Mouse (Mus musculus) testis, adult 2 months (tissue): ENCODE measurements at regions not wholly inside any gene's neighbourhood (a gene's known extent, or its start where the extent isn't known, plus 50 kb on each side); places are given as distances from the start of the nearest gene placed in this dataset.

Experiments used
- H3K27ac ChIP-seq: fragments of 200-500 bp; 2 replicates; pipeline ENCODE4 v1.5.1; 2012; ENCODE audit warnings: low read depth, low read length; ENCODE audit not compliant: control insufficient read depth, insufficient read depth
- H3K27me3 ChIP-seq: fragments of 200-500 bp; 2 replicates; pipeline ENCODE4 v1.6.1; 2012; ENCODE audit warnings: mild to moderate bottlenecking, low read length, moderate library complexity; ENCODE audit not compliant: control insufficient read depth, insufficient read depth
- H3K36me3 ChIP-seq: fragments of 200-500 bp; 2 replicates; pipeline ENCODE4 v1.6.1; 2012; ENCODE audit warnings: mild to moderate bottlenecking, low read length; ENCODE audit not compliant: control insufficient read depth, insufficient read depth
- H3K4me1 ChIP-seq: fragments of 200-500 bp; 2 replicates; pipeline ENCODE4 v1.6.1; 2012; ENCODE audit warnings: low read length; ENCODE audit not compliant: control insufficient read depth, insufficient read depth
- H3K4me3 ChIP-seq: fragments of 200-500 bp; 2 replicates; pipeline ENCODE4 v1.5.1; 2012; ENCODE audit warnings: low read depth, mild to moderate bottlenecking, low read length, moderate library complexity, mixed read lengths; ENCODE audit not compliant: control insufficient read depth
- CTCF ChIP-seq: fragments of 200-500 bp; IDR thresholded peaks from 2 replicates; pipeline ENCODE4 v1.5.1; 2012; ENCODE audit warnings: low read depth, mild to moderate bottlenecking, inconsistent platforms, low read length, moderate library complexity; ENCODE audit not compliant: control insufficient read depth, insufficient read depth, insufficient replicate concordance
- POLR2A ChIP-seq: fragments of 200-500 bp; IDR thresholded peaks from 2 replicates; pipeline ENCODE4 v1.6.1; 2012; ENCODE audit warnings: low read depth, mild to moderate bottlenecking, inconsistent platforms, low read length, moderate library complexity; ENCODE audit not compliant: control insufficient read depth

DNA sequence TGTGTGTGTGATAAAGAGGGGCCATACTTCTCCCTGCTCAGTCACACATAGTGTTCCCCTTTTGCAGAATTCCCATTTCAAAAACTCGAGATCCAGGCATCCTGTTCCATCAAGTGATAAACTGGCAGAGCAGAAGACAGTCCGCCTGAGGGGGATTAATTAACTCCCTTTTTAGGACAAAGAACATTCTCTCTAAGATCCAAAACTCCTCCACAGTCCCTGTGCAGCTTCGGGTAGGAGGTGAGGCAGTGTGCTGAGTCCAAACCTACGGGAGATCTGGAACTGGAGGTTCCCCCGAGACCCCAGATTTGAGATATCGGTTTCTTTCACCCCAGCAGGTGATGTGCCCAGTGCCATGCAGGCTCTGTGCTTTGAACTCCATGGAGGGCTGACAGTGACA lies 129.2 kb downstream of the 9530068E07Rik start:
- no peak for TF ChIP-seq CTCF
- no peak for TF ChIP-seq POLR2A

DNA sequence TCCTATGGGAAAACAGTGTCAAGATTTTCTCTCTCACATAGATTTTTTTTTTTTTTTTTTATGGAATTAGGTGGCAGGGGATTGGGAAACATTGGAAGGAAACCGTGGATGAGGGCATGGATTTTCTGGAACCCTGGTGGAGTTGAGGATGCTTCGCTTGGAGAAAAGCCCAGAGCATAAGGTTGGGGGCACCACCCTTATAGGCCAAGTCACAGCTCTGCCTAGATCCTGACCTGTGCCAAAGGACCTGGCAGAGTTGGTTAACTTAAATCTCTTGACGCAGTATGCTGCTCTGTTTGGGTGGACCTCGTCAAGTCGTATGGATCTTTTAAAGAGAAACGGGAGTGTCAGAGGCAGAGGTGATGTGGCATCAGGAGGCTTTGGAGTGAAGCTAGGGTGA lies 130.1 kb downstream of the 9530068E07Rik start:
- Histone ChIP-seq H3K36me3 (no peaks in the 10 kb centered on the region), H3K27me3 (no peaks in the 10 kb centered on the region), H3K4me3 (no peak overlapping the region), H3K27ac (no peak overlapping the region), H3K4me1 (no peaks in the 10 kb centered on the region)
- TF ChIP-seq POLR2A: no peak
- TF ChIP-seq CTCF: no peak

More for the DNA sequence above, 129.2 kb downstream of the 9530068E07Rik start:
- H3K27ac ChIP-seq: no peak overlapping the region
- no peak overlapping the region for H3K4me3 ChIP-seq
- H3K27me3 ChIP-seq: no peaks in the 10 kb centered on the region
- no peaks in the 10 kb centered on the region for H3K36me3 ChIP-seq
- H3K4me1 ChIP-seq: no peaks in the 10 kb centered on the region

DNA sequence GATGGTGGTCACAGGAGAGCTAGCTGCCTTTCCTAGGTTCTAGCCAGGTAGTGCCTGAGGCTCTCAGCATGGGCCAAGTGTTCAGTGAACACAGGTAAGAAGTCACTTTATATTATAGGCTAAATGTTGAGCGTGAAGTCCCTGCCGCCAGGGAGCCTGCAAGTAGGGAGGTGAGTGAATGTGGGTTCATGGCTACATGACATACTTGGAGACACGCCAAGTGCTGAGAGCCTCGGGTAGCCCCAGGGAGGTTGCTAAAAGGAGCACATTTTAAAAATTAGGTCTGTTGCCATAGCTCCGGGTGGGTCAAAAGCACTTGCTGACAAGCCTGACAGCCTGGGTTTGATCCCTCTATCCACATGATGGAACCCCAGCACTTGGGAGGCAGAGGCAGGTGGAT lies 137.2 kb downstream of the 9530068E07Rik start:
- Histone ChIP-seq H3K27ac (no peak overlapping the region), H3K4me1 (peaks cover 12% of the 10 kb centered on the region), H3K36me3 (no peaks in the 10 kb centered on the region), H3K4me3 (no peak overlapping the region), H3K27me3 (no peaks in the 10 kb centered on the region)
- TF ChIP-seq POLR2A (no peak), CTCF (no peak)

DNA sequence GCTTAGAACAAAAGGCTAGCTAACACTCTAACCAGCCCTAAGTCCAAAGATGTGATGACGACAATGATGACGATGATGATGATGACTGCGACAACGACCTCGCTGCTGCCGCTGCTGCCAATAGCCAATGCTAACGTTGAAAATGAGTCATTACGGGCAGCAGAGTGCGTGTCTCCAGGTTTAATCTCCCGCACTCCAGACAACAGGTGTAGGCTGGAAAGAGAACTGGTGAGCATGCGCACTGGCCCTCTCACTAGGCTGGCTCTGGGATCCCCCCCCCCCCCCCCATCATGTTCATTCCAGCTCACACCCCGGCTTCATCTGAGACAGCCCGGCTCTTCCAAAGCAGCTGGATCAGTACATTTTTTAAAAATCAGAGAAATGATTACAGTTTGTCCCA lies 138.4 kb downstream of the 9530068E07Rik start:
- no peaks in the 10 kb centered on the region for H3K36me3 ChIP-seq
- TF ChIP-seq POLR2A (no peak), CTCF (no peak)
- peaks cover 12% of the 10 kb centered on the region for H3K4me1 ChIP-seq
- no peak overlapping the region for H3K27ac ChIP-seq
- no peaks in the 10 kb centered on the region for H3K27me3 ChIP-seq
- H3K4me3 ChIP-seq: peak overlapping the region; percentile 62

DNA sequence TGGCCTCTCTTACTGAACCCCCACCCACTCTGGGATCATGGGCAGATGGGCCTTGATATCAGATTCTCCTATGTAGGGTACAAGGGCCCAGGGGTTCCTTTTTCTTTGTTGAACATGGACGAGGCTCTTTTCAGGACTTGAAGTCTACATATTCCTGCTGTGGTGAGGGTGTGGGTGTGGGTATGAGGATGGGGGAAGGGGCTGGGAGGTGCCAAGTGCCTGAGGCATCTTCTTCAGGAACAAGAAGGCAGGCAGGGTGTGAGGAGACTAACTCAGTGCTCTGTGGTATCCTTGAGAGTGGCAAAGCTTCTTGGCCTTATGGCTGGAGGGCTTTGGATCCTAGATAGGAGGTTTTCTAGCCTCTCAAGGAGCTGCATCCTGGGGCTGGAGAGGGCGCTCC lies 140.0 kb downstream of the 9530068E07Rik start:
- H3K27me3 ChIP-seq: no peaks in the 10 kb centered on the region
- no peak overlapping the region for H3K4me3 ChIP-seq
- H3K36me3 ChIP-seq: no peaks in the 10 kb centered on the region
- TF ChIP-seq POLR2A (no peak), CTCF (no peak)
- H3K27ac ChIP-seq: no peak overlapping the region
- peaks cover 12% of the 10 kb centered on the region for H3K4me1 ChIP-seq

DNA sequence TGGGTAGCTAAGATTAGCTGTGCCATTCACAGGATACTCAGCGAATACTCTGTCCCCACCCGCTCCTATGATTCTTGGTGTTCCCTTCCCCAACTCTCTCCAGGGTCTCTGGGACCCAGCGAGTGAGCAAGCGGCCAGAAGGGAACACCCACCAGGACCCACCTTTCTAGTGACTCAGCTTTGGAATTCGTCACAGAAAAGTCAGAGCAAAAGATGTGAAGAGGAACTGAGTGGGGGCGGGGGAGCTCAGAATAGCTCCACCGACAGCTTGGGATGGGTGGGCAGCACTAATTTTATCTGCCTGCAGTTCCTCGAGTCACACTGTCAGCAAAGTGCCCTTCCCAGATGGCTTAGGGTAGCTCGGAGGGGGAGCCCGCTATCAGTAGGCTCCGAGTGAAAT lies 140.6 kb downstream of the 9530068E07Rik start:
- no peak overlapping the region for H3K4me3 ChIP-seq
- H3K4me1 ChIP-seq: peaks cover 12% of the 10 kb centered on the region
- H3K36me3 ChIP-seq: no peaks in the 10 kb centered on the region
- no peaks in the 10 kb centered on the region for H3K27me3 ChIP-seq
- no peak for TF ChIP-seq POLR2A
- no peak for TF ChIP-seq CTCF
- H3K27ac ChIP-seq: no peak overlapping the region

DNA sequence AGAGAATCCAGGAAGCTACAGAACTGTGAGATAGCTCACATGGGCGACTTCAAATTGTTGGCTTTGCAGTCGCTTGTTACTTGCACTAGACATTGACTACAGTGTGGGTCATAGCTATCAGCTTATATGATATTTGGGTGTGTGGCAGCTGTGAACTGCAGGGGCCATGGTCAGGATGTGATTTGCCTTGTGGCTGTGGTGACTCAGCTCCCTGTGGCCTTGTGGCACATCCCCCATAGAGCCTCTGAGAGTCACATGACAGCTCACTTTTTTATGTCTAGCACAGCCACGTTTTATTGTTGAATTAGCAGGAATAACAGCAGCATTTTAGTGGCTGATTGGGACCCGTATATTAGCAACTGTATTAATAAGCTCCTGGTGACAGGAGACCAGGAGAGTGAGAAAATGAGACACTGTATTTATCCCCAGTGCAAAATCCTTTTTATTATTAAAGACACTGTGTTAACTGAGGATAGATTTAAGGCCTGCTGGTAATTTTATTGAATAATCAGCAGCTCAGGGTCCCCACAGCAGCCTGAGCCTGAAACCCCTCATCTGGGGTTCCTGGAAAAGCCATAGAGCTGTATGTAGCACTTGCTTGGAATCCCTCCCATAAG lies 141.7 kb downstream of the 9530068E07Rik start:
- no peak overlapping the region for H3K4me3 ChIP-seq
- no peaks in the 10 kb centered on the region for H3K27me3 ChIP-seq
- TF ChIP-seq CTCF (no peak), POLR2A (no peak)
- H3K4me1 ChIP-seq: peaks cover 8% of the 10 kb centered on the region
- no peak overlapping the region for H3K27ac ChIP-seq
- H3K36me3 ChIP-seq: no peaks in the 10 kb centered on the region

DNA sequence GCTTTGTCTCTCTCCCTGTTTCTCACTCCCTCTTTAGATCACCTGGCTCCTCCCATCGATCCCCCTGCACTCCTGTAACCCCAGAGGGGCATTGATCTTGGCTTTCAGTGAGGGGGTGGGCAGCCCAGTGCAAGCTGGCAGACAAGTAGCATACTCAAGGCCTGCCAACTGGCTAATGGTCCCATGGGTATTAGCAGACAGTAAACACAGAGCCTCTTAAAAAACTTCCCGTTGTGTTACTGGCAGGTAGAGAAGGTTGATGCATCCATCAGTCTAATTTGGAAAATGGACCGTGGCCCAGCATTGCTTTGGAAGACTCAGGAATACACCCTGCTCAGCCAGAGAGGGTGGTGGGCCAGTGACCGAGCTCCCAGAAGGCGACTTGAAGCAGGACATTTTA lies 145.0 kb downstream of the 9530068E07Rik start:
- H3K4me3 ChIP-seq: no peak overlapping the region
- H3K27me3 ChIP-seq: no peaks in the 10 kb centered on the region
- H3K4me1 ChIP-seq: no peaks in the 10 kb centered on the region
- no peak for TF ChIP-seq CTCF
- no peak for TF ChIP-seq POLR2A
- no peaks in the 10 kb centered on the region for H3K36me3 ChIP-seq
- no peak overlapping the region for H3K27ac ChIP-seq

DNA sequence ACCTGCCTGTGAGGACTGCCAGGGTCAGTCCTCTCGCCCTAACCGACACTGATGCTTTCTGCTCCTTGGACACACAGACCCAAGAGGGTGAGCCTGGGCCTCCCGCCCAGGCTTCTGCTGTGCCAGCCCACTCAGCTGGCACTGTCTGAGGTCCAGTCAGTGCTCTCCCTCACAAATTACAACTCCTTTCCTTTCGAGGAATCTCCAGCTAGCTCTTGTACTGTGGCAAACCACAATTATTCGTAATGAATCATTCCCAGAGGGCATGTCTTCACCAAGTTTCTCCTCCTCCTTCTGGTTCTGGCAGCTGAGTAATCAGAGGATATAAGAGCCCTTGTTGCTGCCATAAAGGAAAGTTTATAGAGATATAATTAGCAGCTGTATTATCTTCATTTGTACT lies 155.2 kb downstream of the 9530068E07Rik start:
- Histone ChIP-seq H3K36me3 (no peaks in the 10 kb centered on the region), H3K4me1 (no peaks in the 10 kb centered on the region), H3K4me3 (no peak overlapping the region), H3K27me3 (no peaks in the 10 kb centered on the region), H3K27ac (no peak overlapping the region)
- no peak for TF ChIP-seq CTCF
- TF ChIP-seq POLR2A: no peak
